11 mouse cellular contexts compared by ENCODE assay signal in the genomic region with DNA sequence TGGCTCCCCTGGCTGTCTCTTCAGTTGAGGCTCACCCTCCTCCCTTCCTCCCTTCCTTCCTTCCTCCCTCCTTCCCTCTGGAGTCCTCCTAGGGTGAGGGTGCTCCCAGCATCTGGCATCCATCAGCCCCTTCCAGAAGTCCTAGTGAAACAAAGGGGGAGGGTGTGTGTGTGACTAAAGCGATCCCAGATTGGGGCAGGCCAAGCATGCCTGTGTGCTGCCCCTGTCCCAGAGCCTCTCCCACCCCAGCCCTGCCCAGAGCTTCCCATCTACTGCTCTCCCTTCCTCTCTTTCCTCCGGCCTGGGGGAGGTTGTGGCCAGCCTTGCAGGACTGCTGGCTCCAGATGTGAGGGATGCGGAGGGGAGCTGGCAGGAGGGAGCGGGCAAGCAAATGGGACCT. TPM values are rescaled to one million over a fixed set of nuclear protein-coding genes. Genes with fewer than 3 reads are reported as not detected.
DNase-seq lines count a peak whose midpoint lies in the region; ATAC-seq and TF ChIP-seq lines count a peak whose summit lies in the region.
"Had no signal": no experiment of that assay in that cellular context is flagged by ENCODE, and none has a peak within 500 bp of the region (broad histone marks: within the 10 kb centered on the region; RNA-seq: fewer than 3 reads in every experiment).

No protein-coding gene starts in this region.

- DNase-seq in heart, postnatal 14 days, result no peak
- peak; percentile 79 for DNase-seq in lung, embryonic 14.5 days
- DNase-seq in lung, adult 18-20 months, result no peak
- no peak for DNase-seq in intestine, embryonic 14.5 days (ENCODE audit: low spot score)
- DNase-seq in ovary, adult 18-20 months (ENCODE audit: low spot score), result no peak
- DNase-seq in thymus, postnatal 14 days, result no peak
- DNase-seq: cerebellum, adult 9-11 months; kidney, adult 2 months had no signal

- no peak overlapping the region for H3K9ac ChIP-seq in heart, embryonic 11.5 days (ENCODE audit: low read depth, low read length)
- H3K9ac ChIP-seq in lung, embryonic 14.5 days, result no peak overlapping the region
- no peak overlapping the region for H3K9ac ChIP-seq in intestine, embryonic 14.5 days (ENCODE audit: low read length)
- no peak overlapping the region for H3K9ac ChIP-seq in stomach, embryonic 14.5 days (replicated peaks; ENCODE audit: low read depth, low read length)

- TF ChIP-seq CTCF in lung, embryonic 14.5 days (IDR thresholded peaks at IDR 0.05; ENCODE audit: low read depth), result no peak

- H3K27ac ChIP-seq in heart, embryonic 11.5 days (ENCODE audit: low read depth, low read length), result no peak overlapping the region
- H3K27ac ChIP-seq in lung, embryonic 14.5 days (ENCODE audit: low read depth), result peak overlapping the region; percentile 75
- peak overlapping the region; percentile 48 for H3K27ac ChIP-seq in intestine, embryonic 14.5 days (ENCODE audit: low read depth)
- peak overlapping the region; percentile 59; the same call in 1 of the 2 replicates for H3K27ac ChIP-seq in stomach, embryonic 14.5 days (ENCODE audit: low read length)

- no peaks in the 10 kb centered on the region for H3K9me3 ChIP-seq in heart, embryonic 11.5 days (replicated peaks; ENCODE audit: control insufficient read depth, low read length)
- H3K9me3 ChIP-seq in lung, embryonic 14.5 days (ENCODE audit: low read depth, low read length), result no peaks in the 10 kb centered on the region
- H3K9me3 ChIP-seq in intestine, embryonic 14.5 days (ENCODE audit: control insufficient read depth, low read length), result no peaks in the 10 kb centered on the region
- no peaks in the 10 kb centered on the region for H3K9me3 ChIP-seq in stomach, embryonic 14.5 days (ENCODE audit: control insufficient read depth, low read depth, low read length)
- H3K9me3 ChIP-seq: G1E had no signal

- no peaks in the 10 kb centered on the region for H3K36me3 ChIP-seq in heart, embryonic 11.5 days (ENCODE audit: control insufficient read depth, insufficient read depth, low read length)
- H3K36me3 ChIP-seq in lung, embryonic 14.5 days (ENCODE audit: insufficient read depth), result no peaks in the 10 kb centered on the region
- H3K36me3 ChIP-seq in intestine, embryonic 14.5 days (ENCODE audit: control insufficient read depth, insufficient read depth, low read length), result no peaks in the 10 kb centered on the region
- no peaks in the 10 kb centered on the region for H3K36me3 ChIP-seq in stomach, embryonic 14.5 days (ENCODE audit: control insufficient read depth, insufficient read depth, low read length)
- H3K36me3 ChIP-seq: G1E had no signal

- H3K27me3 ChIP-seq in heart, embryonic 11.5 days (ENCODE audit: control insufficient read depth, insufficient read depth, low read length), result peaks cover 25% of the 10 kb centered on the region
- no peaks in the 10 kb centered on the region for H3K27me3 ChIP-seq in lung, embryonic 14.5 days (ENCODE audit: insufficient read depth, low read length)
- H3K27me3 ChIP-seq in intestine, embryonic 14.5 days (replicated peaks; ENCODE audit: control insufficient read depth, insufficient read depth, low read length), result no peaks in the 10 kb centered on the region
- H3K27me3 ChIP-seq in stomach, embryonic 14.5 days (ENCODE audit: control insufficient read depth, insufficient read depth, low read length), result no peaks in the 10 kb centered on the region

- H3K4me1 ChIP-seq in heart, embryonic 11.5 days (ENCODE audit: control insufficient read depth, insufficient read depth, low read length), result no peaks in the 10 kb centered on the region
- 0 out of 2 replicates have a peak, but pooled peaks cover 14% of the 10 kb centered on the region for H3K4me1 ChIP-seq in lung, embryonic 14.5 days (ENCODE audit: insufficient read depth)
- peaks cover 17% of the 10 kb centered on the region for H3K4me1 ChIP-seq in intestine, embryonic 14.5 days (replicated peaks; ENCODE audit: control insufficient read depth, insufficient read depth, low read length)
- H3K4me1 ChIP-seq in stomach, embryonic 14.5 days (ENCODE audit: control insufficient read depth, insufficient read depth, low read length), result peaks cover 18% of the 10 kb centered on the region

- WGBS in heart, embryonic 11.5 days (ENCODE audit: insufficient replicate concordance), result 34% methylated on average over 4 of the region's 4 CpGs
- 35% methylated on average over 4 of the region's 4 CpGs for WGBS in lung, embryonic 14.5 days
- WGBS in intestine, embryonic 14.5 days, result 21% methylated on average over 4 of the region's 4 CpGs
- 24% methylated on average over 4 of the region's 4 CpGs for WGBS in stomach, embryonic 14.5 days

- no peak overlapping the region for H3K4me3 ChIP-seq in heart, embryonic 11.5 days (ENCODE audit: low read depth, low read length)
- no peak overlapping the region for H3K4me3 ChIP-seq in lung, embryonic 14.5 days (ENCODE audit: low read depth, low read length)
- no peak overlapping the region for H3K4me3 ChIP-seq in intestine, embryonic 14.5 days (ENCODE audit: low read depth, low read length)
- no peak overlapping the region for H3K4me3 ChIP-seq in stomach, embryonic 14.5 days (ENCODE audit: low read depth, low read length)

- no peak overlapping the region for H3K4me2 ChIP-seq in heart, embryonic 11.5 days
- H3K4me2 ChIP-seq in lung, embryonic 14.5 days, result no peak overlapping the region
- no peak overlapping the region for H3K4me2 ChIP-seq in intestine, embryonic 14.5 days (ENCODE audit: low read length)
- H3K4me2 ChIP-seq in stomach, embryonic 14.5 days (replicated peaks; ENCODE audit: low read depth, low read length), result no peak overlapping the region

- ATAC-seq in heart, embryonic 11.5 days (replicated peaks; ENCODE audit: insufficient number of reproducible peaks, low FRiP score, low TSS enrichment), result peak; percentile 35; the same call in 1 of the 2 replicates
- ATAC-seq in lung, embryonic 14.5 days (ENCODE audit: insufficient read depth), result peak; percentile 90
- peak; percentile 51; the same call in 1 of the 2 replicates for ATAC-seq in intestine, embryonic 14.5 days (replicated peaks; ENCODE audit: low FRiP score, low TSS enrichment, low read depth)
- peak; percentile 35; the same call in 1 of the 2 replicates for ATAC-seq in stomach, embryonic 14.5 days (ENCODE audit: insufficient number of reproducible peaks, insufficient read depth, low FRiP score, low read depth)

- intact Hi-C loops in heart, postnatal 14 days (cut with DNase I), result no loop called here

RNA-seq across cellular contexts. Expression of a gene that starts 35.5 kb away (rescaled TPM):
- 273 and 295 TPM in 2 replicates for polyA plus RNA-seq in heart, embryonic 11.5 days (2014; fragmentation: Nextera tagmentation; extraction: Ambion mirVana)
- total RNA-seq in heart, postnatal 14 days (2021), result 100 to 1,000 TPM; 338 to 341 TPM
- polyA plus RNA-seq in lung, embryonic 14.5 days (2014; fragmentation: Nextera tagmentation; extraction: Ambion mirVana), result 220 and 252 TPM in 2 replicates
- polyA plus RNA-seq in intestine, embryonic 14.5 days (2014; fragmentation: Nextera tagmentation; extraction: Ambion mirVana), result 300 and 305 TPM in 2 replicates
- polyA plus RNA-seq in stomach, embryonic 14.5 days (2014; fragmentation: Nextera tagmentation; extraction: Ambion mirVana), result 224 and 239 TPM in 2 replicates

RNA-seq across cellular contexts. Expression of a gene that starts 43.8 kb away (rescaled TPM):
- 3.6 TPM in 2 replicates for polyA plus RNA-seq in heart, embryonic 11.5 days (2014; fragmentation: Nextera tagmentation; extraction: Ambion mirVana)
- 1 to 10 TPM; 1.1 to 2.0 TPM for total RNA-seq in heart, postnatal 14 days (2021)
- 5.0 and 5.9 TPM in 2 replicates for polyA plus RNA-seq in lung, embryonic 14.5 days (2014; fragmentation: Nextera tagmentation; extraction: Ambion mirVana)
- polyA plus RNA-seq in intestine, embryonic 14.5 days (2014; fragmentation: Nextera tagmentation; extraction: Ambion mirVana), result 15.3 and 17.6 TPM in 2 replicates
- polyA plus RNA-seq in stomach, embryonic 14.5 days (2014; fragmentation: Nextera tagmentation; extraction: Ambion mirVana), result 8.5 and 9.3 TPM in 2 replicates
- polyA plus RNA-seq: G1E had no signal

Comparison
In these comparisons a context has a peak if more than half of its experiments do, and no peak if none do; other contexts are left out.
1. ATAC-seq: peak in every context shown above with its lines; median percentile 90 in lung, embryonic 14.5 days; 51 in intestine, embryonic 14.5 days; 35 in heart, embryonic 11.5 days; 35 in stomach, embryonic 14.5 days.